ENCODE assay signal across 8 mouse cellular contexts in genomic region chr2:181863791-181864535, GRCm38 (mm10). TPM values are rescaled to one million over a fixed set of nuclear protein-coding genes. Genes with fewer than 3 reads are reported as not detected.
DNase-seq lines count a peak whose midpoint lies in the region; ATAC-seq and TF ChIP-seq lines count a peak whose summit lies in the region.

Polr3k (plus strand) TSS chr2:181864337.

- peak within 1 kb of the TSS; percentile 92 for H3K27ac ChIP-seq in hindbrain, embryonic 10.5 days
- H3K27ac ChIP-seq in lung, postnatal 0 days (ENCODE audit: low read length): peak within 1 kb of the TSS; percentile 64

- H3K9ac ChIP-seq in lung, postnatal 0 days (replicated peaks; ENCODE audit: low read depth): peak within 1 kb of the TSS; percentile 43

- peaks cover 27% of the 10 kb centered on the region for H3K36me3 ChIP-seq in hindbrain, embryonic 10.5 days
- H3K36me3 ChIP-seq in lung, postnatal 0 days (ENCODE audit: insufficient read depth, low read length): 0 out of 2 replicates have a peak, but pooled peaks cover 4% of the 10 kb centered on the region

- H3K4me2 ChIP-seq in lung, postnatal 0 days (replicated peaks; ENCODE audit: low read depth, low read length): peak within 1 kb of the TSS; percentile 90

- no peak; the same call in 1 of the 2 replicates for TF ChIP-seq CTCF in lung, postnatal 0 days (IDR thresholded peaks at IDR 0.05)

- DNase-seq in MN1 (ENCODE audit: low spot score): peak; percentile 98
- DNase-seq in cerebellum, adult 9-10 months: peak; percentile 96
- DNase-seq in hindbrain, embryonic 10.5 days (ENCODE audit: low spot score): peak; percentile 95
- peak; percentile 98 for DNase-seq in layer of hippocampus, adult 9-11 months
- DNase-seq in lung, postnatal 0 days (ENCODE audit: low spot score): peak; percentile 99
- peak; percentile 79 for DNase-seq in ovary, postnatal 14 days (ENCODE audit: low spot score)
- DNase-seq in thymus, postnatal 14 days: peak; percentile 92

- peak within 1 kb of the TSS; percentile 84 for H3K4me3 ChIP-seq in hindbrain, embryonic 10.5 days
- H3K4me3 ChIP-seq in lung, postnatal 0 days (ENCODE audit: low read depth, low read length): peak within 1 kb of the TSS; percentile 64

- TF ChIP-seq EP300 in lung, postnatal 0 days (IDR thresholded peaks at IDR 0.05): no peak

- H3K27me3 ChIP-seq in hindbrain, embryonic 10.5 days (ENCODE audit: insufficient read depth, poor library complexity, severe bottlenecking): no peaks in the 10 kb centered on the region
- H3K27me3 ChIP-seq in lung, postnatal 0 days (replicated peaks; ENCODE audit: insufficient read depth, low read length): no peaks in the 10 kb centered on the region

- H3K9me3 ChIP-seq in hindbrain, embryonic 10.5 days: no peaks in the 10 kb centered on the region
- no peaks in the 10 kb centered on the region for H3K9me3 ChIP-seq in lung, postnatal 0 days (ENCODE audit: low read length)

- peaks cover 17% of the 10 kb centered on the region for H3K4me1 ChIP-seq in hindbrain, embryonic 10.5 days (replicated peaks)
- peaks cover 13% of the 10 kb centered on the region; the same call in 1 of the 2 replicates for H3K4me1 ChIP-seq in lung, postnatal 0 days (ENCODE audit: insufficient read depth, low read depth, low read length)

- WGBS in hindbrain, embryonic 10.5 days: under 1% methylated on average over 35 of the region's 35 CpGs
- under 1% methylated on average over 35 of the region's 35 CpGs for WGBS in lung, postnatal 0 days

- ATAC-seq in frontal cortex, adult (ENCODE audit: low TSS enrichment): peak; percentile 99
- peak; percentile 100 for ATAC-seq in lung, postnatal 0 days

RNA-seq across cellular contexts. Expression of gene Polr3k, which starts in this region (rescaled TPM):
- 99.1 and 102 TPM in 2 replicates for polyA plus RNA-seq in hindbrain, embryonic 10.5 days (2016; fragmentation: Nextera tagmentation; extraction: Ambion mirVana)
- polyA plus RNA-seq in lung, postnatal 0 days (2015; fragmentation: Nextera tagmentation; extraction: Ambion mirVana): 30.7 and 31.4 TPM in 2 replicates

Comparison
In these comparisons a context has a peak if more than half of its experiments do, and no peak if none do; other contexts are left out.
1. Peak in every context shown above with its lines: DNase-seq, ATAC-seq, H3K4me3 ChIP-seq and H3K27ac ChIP-seq.